Mouse (Mus musculus) limb, embryonic 14.5 days (tissue): ENCODE measurements around the gene Hist1h2bm. TPM values are rescaled to one million over a fixed set of nuclear protein-coding genes. Genes with fewer than 3 reads are reported as not detected.
A peak's percentile ranks its signal among the peaks of the same experiment; 100 is the strongest.
"Not testable (repeated sequence)": the region's sequence is repeated elsewhere in the genome, so short reads cannot be mapped to it uniquely, and the experiment has no call there.

Source experiments
- ATAC-seq: fragments of 200-750 bp; cut with Nextera tagmentation; 2 replicates; pipeline ENCODE4 v1.8.0; 2017; ENCODE audit warnings: low read depth, moderate number of reproducible peaks, moderate TSS enrichment; ENCODE audit not compliant: low FRiP score
- DNase-seq: peaks from one replicate; pipeline ENCODE4 v3.0.0-alpha.2; 2015; ENCODE audit warnings: low spot score
- H3K27ac ChIP-seq: fragments of 300-500 bp; sonication (generic); replicated peaks from 2 replicates; pipeline ENCODE4 v1.5.1; 2014; ENCODE audit warnings: low read depth, mild to moderate bottlenecking, low read length, moderate library complexity, mixed read lengths
- H3K27me3 ChIP-seq: fragments of 300-500 bp; sonication (generic); 2 replicates; pipeline ENCODE4 v1.6.1; 2014; ENCODE audit warnings: low read length, mixed read lengths; ENCODE audit not compliant: control insufficient read depth, insufficient read depth
- H3K36me3 ChIP-seq: fragments of 300-500 bp; sonication (generic); 2 replicates; pipeline ENCODE4 v1.6.1; 2014; ENCODE audit warnings: mild to moderate bottlenecking, low read length, moderate library complexity, mixed read lengths; ENCODE audit not compliant: control insufficient read depth, insufficient read depth
- H3K4me1 ChIP-seq: fragments of 300-500 bp; sonication (generic); 2 replicates; pipeline ENCODE4 v1.6.1; 2014; ENCODE audit warnings: antibody characterized with exemption, low read length, mixed read lengths; ENCODE audit not compliant: control insufficient read depth, insufficient read depth
- H3K4me2 ChIP-seq: fragments of 300-500 bp; sonication (generic); replicated peaks from 2 replicates; pipeline ENCODE4 v1.6.1; 2014; ENCODE audit warnings: low read depth, mild to moderate bottlenecking, low read length, moderate library complexity; ENCODE audit not compliant: severe bottlenecking
- H3K4me3 ChIP-seq: fragments of 300-500 bp; sonication (generic); replicated peaks from 2 replicates; pipeline ENCODE4 v1.5.1; 2014; ENCODE audit warnings: low read length
- H3K9ac ChIP-seq: fragments of 300-500 bp; sonication (generic); 2 replicates; pipeline ENCODE4 v1.6.1; 2014; ENCODE audit warnings: mild to moderate bottlenecking, low read depth, low read length, moderate library complexity; ENCODE audit not compliant: severe bottlenecking
- H3K9me3 ChIP-seq: fragments of 300-500 bp; sonication (generic); 2 replicates; pipeline ENCODE4 v1.6.1; 2016; ENCODE audit warnings: low read length; ENCODE audit not compliant: control insufficient read depth
- POLR2A ChIP-seq: fragments of 200-500 bp; IDR thresholded peaks from 2 replicates; pipeline ENCODE4 v1.8.0; 2012; ENCODE audit warnings: inconsistent platforms, mild to moderate bottlenecking, moderate library complexity, borderline replicate concordance; ENCODE audit not compliant: insufficient read depth, insufficient read length; ENCODE audit errors: extremely low read depth
- WGBS: fragments of 180-500 bp; shearing (Covaris S2); extraction: QIAGEN DNeasy Blood & Tissue Kit; methylation state at CpG from one replicate; pipeline ENCODE4 v1.1.7; 2014; 5-methylcytosine and 5-hydroxymethylcytosine counted together
- polyA plus RNA-seq, 2 experiments: library from polyadenylated mRNA; depleted of rRNA in 1 of 2; stranded (reverse) in 1 of 2; unstranded in 1 of 2; fragments of >200 nt; fragmentation: Nextera tagmentation in 1 of 2; extraction: Ambion mirVana in 1 of 2; gene quantifications; 2 replicates each; pipeline versions ENCODE4 v1.2.1 to v1.2.3; 2012 to 2014

Hist1h2bm gene
- polyA plus RNA-seq, 2 experiments = 4.8 to 15.1 TPM

DNA sequence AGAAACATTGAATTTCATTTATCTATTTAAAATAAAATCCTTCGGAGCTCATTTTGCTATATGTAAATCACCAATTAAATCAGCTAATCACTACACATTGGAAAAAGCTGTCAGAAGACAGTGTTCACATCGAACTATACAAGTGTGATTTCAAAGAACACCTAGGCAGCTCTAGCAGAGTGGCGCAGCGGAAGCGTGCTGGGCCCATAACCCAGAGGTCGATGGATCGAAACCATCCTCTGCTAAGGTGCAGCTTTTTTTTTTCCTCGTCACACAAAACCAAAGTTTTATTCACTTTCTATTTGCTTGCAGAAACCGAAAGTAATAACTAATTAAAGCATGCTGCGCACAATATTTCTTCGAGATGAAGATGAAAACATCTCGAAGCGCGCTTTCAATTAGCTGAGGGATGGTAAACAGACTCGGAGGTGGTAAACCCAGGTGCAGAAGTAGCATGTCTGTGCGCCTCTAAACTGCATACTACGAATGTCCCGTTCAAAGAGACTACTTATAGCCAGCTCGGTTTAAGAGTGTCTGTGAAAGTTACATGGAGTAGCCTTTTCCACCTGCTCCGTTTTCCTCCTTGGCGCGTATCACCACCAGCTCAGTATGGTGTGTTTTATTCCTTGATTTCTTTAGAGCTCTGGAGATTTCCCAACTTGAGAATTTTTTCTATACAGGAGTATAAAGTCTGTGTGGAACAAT, 10.9 kb upstream of the Hist1h2bm start:
- TF ChIP-seq POLR2A = no peak
- peak overlapping the region; percentile 40 for H3K9ac ChIP-seq
- ATAC-seq = peak; percentile 87
- no peaks in the 10 kb centered on the region for H3K36me3 ChIP-seq
- peak; percentile 77 for DNase-seq
- H3K4me2 ChIP-seq = peak overlapping the region; percentile 48
- no peaks in the 10 kb centered on the region for H3K9me3 ChIP-seq
- peaks cover 6% of the 10 kb centered on the region for H3K4me1 ChIP-seq
- H3K27me3 ChIP-seq = no peaks in the 10 kb centered on the region
- peak overlapping the region; percentile 68 for H3K4me3 ChIP-seq
- under 1% methylated on average over 22 of the region's 22 CpGs for WGBS
- no peak overlapping the region for H3K27ac ChIP-seq

DNA sequence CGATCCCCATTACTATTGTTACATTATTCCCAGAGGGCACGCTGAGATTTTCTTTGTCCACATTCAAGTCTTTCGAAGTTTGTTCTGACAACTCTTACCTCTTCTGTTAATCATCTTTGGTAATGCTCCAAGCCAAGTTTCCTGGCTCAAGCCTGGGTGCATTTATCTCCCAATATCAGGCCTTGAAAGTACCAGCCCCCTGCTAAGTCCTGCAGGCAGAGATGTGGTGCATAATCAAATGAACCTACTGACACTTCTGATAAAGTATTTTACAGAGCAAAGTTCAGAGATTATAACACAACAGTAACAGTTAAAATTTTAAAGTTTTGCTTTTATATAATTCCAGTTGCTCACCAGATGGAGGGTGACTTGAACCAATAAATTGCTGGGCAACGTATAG, 10.1 kb upstream of the Hist1h2bm start:
- no peak for TF ChIP-seq POLR2A
- Histone ChIP-seq H3K4me2 (peak overlapping the region; percentile 48), H3K36me3 (no peaks in the 10 kb centered on the region), H3K4me3 (peak overlapping the region; percentile 68), H3K27me3 (no peaks in the 10 kb centered on the region), H3K27ac (no peak overlapping the region), H3K9me3 (no peaks in the 10 kb centered on the region), H3K9ac (no peak overlapping the region), H3K4me1 (peaks cover 6% of the 10 kb centered on the region)
- DNase-seq (no peak), ATAC-seq (no peak)
- WGBS = 30% methylated on average over 4 of the region's 4 CpGs

DNA sequence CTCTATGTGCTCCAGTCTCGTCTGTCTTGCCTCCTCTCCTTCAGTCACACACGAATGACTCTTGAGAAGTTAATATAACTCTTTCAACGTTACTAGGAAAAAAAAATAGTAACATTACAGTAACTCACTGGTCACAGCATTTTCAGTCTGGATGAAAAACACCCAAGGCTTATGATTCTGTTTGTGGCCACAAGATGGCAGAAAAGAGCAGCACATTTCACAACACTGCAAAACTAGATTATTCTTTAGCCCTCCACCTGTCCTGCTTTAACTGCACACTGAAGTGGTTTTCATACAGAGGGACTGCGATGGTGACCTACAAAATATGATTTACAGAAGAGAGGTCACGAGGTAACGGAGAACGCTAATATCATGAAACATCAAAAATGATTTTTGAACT, 7.1 kb upstream of the Hist1h2bm start:
- no peaks in the 10 kb centered on the region for H3K36me3 ChIP-seq
- WGBS = 3% methylated on average over 7 of the region's 7 CpGs
- peak overlapping the region; percentile 84 for H3K27ac ChIP-seq
- DNase-seq (peak; percentile 83), ATAC-seq (no peak)
- peaks cover 12% of the 10 kb centered on the region for H3K4me1 ChIP-seq
- peak overlapping the region; percentile 42 for H3K4me3 ChIP-seq
- TF ChIP-seq POLR2A = no peak
- no peaks in the 10 kb centered on the region for H3K9me3 ChIP-seq
- H3K27me3 ChIP-seq = no peaks in the 10 kb centered on the region
- peak overlapping the region; percentile 59 for H3K9ac ChIP-seq
- peak overlapping the region; percentile 79 for H3K4me2 ChIP-seq

DNA sequence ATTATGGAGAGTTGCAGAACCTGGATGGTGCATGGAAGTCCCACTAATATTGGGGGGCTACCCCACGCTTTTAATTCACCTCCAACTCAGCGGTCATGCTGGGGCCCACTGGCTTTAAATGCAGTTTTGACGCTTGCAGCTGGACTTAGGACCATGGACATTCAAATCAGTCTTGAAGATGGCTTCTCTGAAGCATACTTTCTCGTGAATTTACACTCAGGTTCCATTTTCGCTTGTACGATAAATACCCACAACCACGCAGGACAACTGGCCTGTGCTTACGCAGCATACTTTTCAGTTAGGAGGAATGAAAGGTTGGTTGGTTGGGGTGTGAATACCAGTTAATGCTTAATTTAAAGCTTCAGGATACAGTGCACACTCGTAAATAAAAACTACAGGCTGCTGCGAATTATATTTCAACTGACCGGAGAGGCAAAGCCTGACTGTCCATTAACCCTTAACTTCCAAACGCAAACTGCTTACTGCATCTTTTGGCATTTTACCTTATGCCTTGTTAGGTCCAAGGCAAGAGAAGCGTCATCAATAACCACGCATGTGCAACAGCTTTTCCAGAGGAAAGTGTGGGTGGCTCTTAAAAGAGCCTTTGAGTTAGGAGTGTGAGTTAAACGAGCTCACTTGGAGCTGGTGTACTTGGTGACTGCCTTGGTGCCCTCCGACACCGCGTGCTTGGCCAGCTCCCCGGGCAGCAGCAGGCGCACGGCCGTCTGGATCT, 6.5 kb upstream of the Hist1h2bm start:
- Histone ChIP-seq H3K4me1 (peaks cover 16% of the 10 kb centered on the region), H3K9me3 (no peaks in the 10 kb centered on the region), H3K27ac (peak overlapping the region; percentile 84), H3K9ac (peak overlapping the region; percentile 59), H3K4me3 (peak overlapping the region; percentile 42), H3K27me3 (no peaks in the 10 kb centered on the region), H3K4me2 (peak overlapping the region; percentile 79), H3K36me3 (no peaks in the 10 kb centered on the region)
- ATAC-seq (no peak), DNase-seq (peak; percentile 35)
- TF ChIP-seq POLR2A = no peak
- 1% methylated on average over 19 of the region's 22 CpGs for WGBS

DNA sequence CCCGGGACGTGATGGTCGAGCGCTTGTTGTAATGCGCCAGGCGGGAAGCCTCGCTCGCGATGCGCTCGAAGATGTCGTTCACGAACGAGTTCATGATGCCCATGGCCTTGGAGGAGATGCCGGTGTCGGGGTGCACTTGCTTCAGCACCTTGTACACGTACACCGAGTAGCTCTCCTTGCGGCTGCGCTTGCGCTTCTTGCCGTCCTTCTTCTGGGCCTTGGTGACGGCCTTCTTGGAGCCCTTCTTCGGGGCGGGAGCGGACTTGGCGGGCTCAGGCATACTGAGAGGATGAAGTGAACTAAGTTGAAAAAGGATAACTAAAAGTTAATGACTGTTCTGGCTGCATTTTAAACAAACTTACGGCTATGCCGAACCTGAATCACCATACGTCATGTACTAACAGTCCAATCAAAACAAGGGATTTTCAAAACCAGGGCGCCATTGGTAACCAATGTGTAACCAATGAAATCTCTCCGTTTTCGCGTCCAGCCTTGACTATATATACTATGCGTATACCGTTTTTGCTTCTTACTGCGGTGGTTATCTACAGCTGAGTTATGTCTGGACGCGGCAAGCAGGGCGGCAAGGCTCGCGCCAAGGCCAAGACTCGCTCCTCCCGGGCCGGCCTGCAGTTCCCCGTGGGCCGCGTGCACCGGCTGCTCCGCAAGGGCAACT, 5.8 kb upstream of the Hist1h2bm start, which contains the start of the genes Hist1h2bl and Hist1h2ai:
TSS of gene Hist1h2bl (minus strand) at position 280 of the 676 bp plus-strand sequence.
TSS of gene Hist1h2ai (plus strand) at position 559 of the 676 bp plus-strand sequence.
- TF ChIP-seq POLR2A = peak; percentile 84; the same call in 1 of the 2 replicates
- 3% methylated on average over 24 of the region's 50 CpGs for WGBS
- not testable (repeated sequence) for H3K36me3 ChIP-seq, H3K27me3 ChIP-seq, H3K9me3 ChIP-seq
- peak; percentile 91 for ATAC-seq
- Histone ChIP-seq H3K9ac (peak within 1 kb of the TSS; percentile 68), H3K4me1 (peaks cover 22% of the 10 kb centered on the region), H3K27ac (peak within 1 kb of the TSS; percentile 93), H3K4me2 (peak within 1 kb of the TSS; percentile 79), H3K4me3 (peak within 1 kb of the TSS; percentile 42)
- peak; percentile 99 for DNase-seq
